In genomic region chr6:34187986-34188599, GRCm38 (mm10) we compare ENCODE assay signal across 8 mouse cellular contexts. TPM values are rescaled to one million over a fixed set of nuclear protein-coding genes. Genes with fewer than 3 reads are reported as not detected.
A peak's percentile ranks its signal among the peaks of the same experiment; 100 is the strongest.
DNase-seq lines count a peak whose midpoint lies in the region; ATAC-seq and TF ChIP-seq lines count a peak whose summit lies in the region.

No protein-coding gene starts in this region.

- no peak for TF ChIP-seq CTCF in ES-Bruce4 (IDR thresholded peaks at IDR 0.05; ENCODE audit: low read depth, low read length)
- no peak for TF ChIP-seq CTCF in brain, embryonic 14.5 days (IDR thresholded peaks at IDR 0.05; ENCODE audit: borderline replicate concordance, extremely low read depth, insufficient read depth, insufficient read length)

- DNase-seq in hindbrain, embryonic 10.5 days (ENCODE audit: low spot score): peak; percentile 6
- peak; percentile 40 for DNase-seq in brain, embryonic 14.5 days (ENCODE audit: low read depth)
- DNase-seq in kidney, postnatal 36 days: peak; percentile 29 to 33
- DNase-seq in left cerebral cortex, adult 8-10 months (ENCODE audit: low spot score in 2 of 2): no peak

- ATAC-seq in hindbrain, embryonic 13.5 days (ENCODE audit: low FRiP score): no peak
- ATAC-seq in CD4-positive, CD25-positive, alpha-beta regulatory T cell, adult 4 months: no peak
- no peak for ATAC-seq in intestine, embryonic 15.5 days

- WGBS in hindbrain, embryonic 10.5 days: 38% methylated on average over 7 of the region's 7 CpGs
- 34% methylated on average over 7 of the region's 7 CpGs for WGBS in hindbrain, embryonic 13.5 days
- WGBS in intestine, embryonic 15.5 days: 57% methylated on average over 7 of the region's 7 CpGs

- TF ChIP-seq EP300 in ES-Bruce4 (IDR thresholded peaks at IDR 0.05; ENCODE audit: insufficient read depth, low read depth, low read length): no peak

- TF ChIP-seq POLR2A in ES-Bruce4 (IDR thresholded peaks at IDR 0.05; ENCODE audit: insufficient read depth, low read length): no peak
- TF ChIP-seq POLR2A in brain, embryonic 14.5 days (IDR thresholded peaks at IDR 0.05; ENCODE audit: borderline replicate concordance, extremely low read depth, insufficient read depth, insufficient read length, poor library complexity, severe bottlenecking): no peak

- no peak overlapping the region for H3K4me2 ChIP-seq in hindbrain, embryonic 13.5 days
- no peak overlapping the region for H3K4me2 ChIP-seq in intestine, embryonic 15.5 days (replicated peaks)

- no peaks in the 10 kb centered on the region for H3K36me3 ChIP-seq in hindbrain, embryonic 10.5 days
- H3K36me3 ChIP-seq in hindbrain, embryonic 13.5 days: no peaks in the 10 kb centered on the region
- H3K36me3 ChIP-seq in ES-Bruce4 (ENCODE audit: control insufficient read depth, insufficient read depth, low read length, poor library complexity, severe bottlenecking): no peaks in the 10 kb centered on the region
- no peaks in the 10 kb centered on the region for H3K36me3 ChIP-seq in intestine, embryonic 15.5 days

- peak overlapping the region; percentile 51; the same call in 1 of the 2 replicates for H3K27ac ChIP-seq in hindbrain, embryonic 10.5 days
- H3K27ac ChIP-seq in hindbrain, embryonic 13.5 days: no peak overlapping the region
- peak overlapping the region; percentile 60 for H3K27ac ChIP-seq in ES-Bruce4 (ENCODE audit: insufficient read depth, low read length)
- H3K27ac ChIP-seq in intestine, embryonic 15.5 days: no peak overlapping the region

- no peaks in the 10 kb centered on the region for H3K9me3 ChIP-seq in hindbrain, embryonic 10.5 days
- H3K9me3 ChIP-seq in hindbrain, embryonic 13.5 days: no peaks in the 10 kb centered on the region
- H3K9me3 ChIP-seq in ES-Bruce4 (replicated peaks; ENCODE audit: control insufficient read depth, insufficient read depth, low read length, poor library complexity, severe bottlenecking): peaks cover 30% of the 10 kb centered on the region
- H3K9me3 ChIP-seq in intestine, embryonic 15.5 days: no peaks in the 10 kb centered on the region

- H3K9ac ChIP-seq in hindbrain, embryonic 13.5 days: no peak overlapping the region
- H3K9ac ChIP-seq in ES-Bruce4 (ENCODE audit: low read depth, poor library complexity, severe bottlenecking): no peak overlapping the region
- no peak overlapping the region for H3K9ac ChIP-seq in intestine, embryonic 15.5 days

- no peaks in the 10 kb centered on the region for H3K27me3 ChIP-seq in hindbrain, embryonic 10.5 days (ENCODE audit: insufficient read depth, poor library complexity, severe bottlenecking)
- H3K27me3 ChIP-seq in hindbrain, embryonic 13.5 days: no peaks in the 10 kb centered on the region
- H3K27me3 ChIP-seq in ES-Bruce4 (ENCODE audit: control insufficient read depth, insufficient read depth, low read length, poor library complexity, severe bottlenecking): no peaks in the 10 kb centered on the region; the same call in 1 of the 2 replicates
- H3K27me3 ChIP-seq in intestine, embryonic 15.5 days (replicated peaks): no peaks in the 10 kb centered on the region

- no peak overlapping the region for H3K4me3 ChIP-seq in hindbrain, embryonic 10.5 days
- H3K4me3 ChIP-seq in hindbrain, embryonic 13.5 days: no peak overlapping the region
- no peak overlapping the region for H3K4me3 ChIP-seq in ES-Bruce4 (ENCODE audit: low read depth, low read length)
- no peak overlapping the region for H3K4me3 ChIP-seq in intestine, embryonic 15.5 days (replicated peaks)

- H3K4me1 ChIP-seq in hindbrain, embryonic 10.5 days (replicated peaks): peaks cover 5% of the 10 kb centered on the region; the same call in 1 of the 2 replicates
- no peaks in the 10 kb centered on the region; the same call in 1 of the 2 replicates for H3K4me1 ChIP-seq in hindbrain, embryonic 13.5 days (replicated peaks)
- peaks cover 3% of the 10 kb centered on the region for H3K4me1 ChIP-seq in ES-Bruce4 (ENCODE audit: control insufficient read depth, insufficient read depth, low read length)
- no peaks in the 10 kb centered on the region for H3K4me1 ChIP-seq in intestine, embryonic 15.5 days (replicated peaks)

RNA-seq across cellular contexts. Expression of gene Slc35b4, which starts 11.2 kb away (rescaled TPM):
- polyA plus RNA-seq in hindbrain, embryonic 10.5 days (2016; fragmentation: Nextera tagmentation; extraction: Ambion mirVana): 41.3 and 43.2 TPM in 2 replicates
- 36.8 and 40.7 TPM in 2 replicates for polyA plus RNA-seq in hindbrain, embryonic 13.5 days (2015; fragmentation: Nextera tagmentation; extraction: Ambion mirVana)
- 18.7 and 20.6 TPM in 2 replicates for polyA plus RNA-seq in ES-Bruce4 (2011; ENCODE audit: insufficient read depth, insufficient read length, low read depth, missing spikeins)
- 39.9 and 40.8 TPM in 2 replicates for polyA plus RNA-seq in brain, embryonic 14.5 days (2012; rRNA removed)
- 10 to 100 TPM; 65.9 to 75.7 (median 71.9) TPM for total RNA-seq in left cerebral cortex, adult 8-10 months (2022)
- polyA plus RNA-seq in CD4-positive, CD25-positive, alpha-beta regulatory T cell, adult 4 months (2017; shearing (Covaris generic)): 10 to 100 TPM; 29.9 to 45.3 TPM
- 37.3 and 42.6 TPM in 2 replicates for polyA plus RNA-seq in intestine, embryonic 15.5 days (2015; fragmentation: Nextera tagmentation; extraction: Ambion mirVana)

Comparison
In these comparisons a context has a peak if more than half of its experiments do, and no peak if none do; other contexts are left out.
1. H3K27ac ChIP-seq: peak in hindbrain, embryonic 10.5 days (single experiment) and ES-Bruce4 (single experiment); none in hindbrain, embryonic 13.5 days (single experiment) and intestine, embryonic 15.5 days (single experiment).
2. DNase-seq: peak in hindbrain, embryonic 10.5 days (single experiment), brain, embryonic 14.5 days (single experiment) and kidney, postnatal 36 days (2 of 2); none in left cerebral cortex, adult 8-10 months (0 of 2).